Mouse (Mus musculus): ENCODE data around the gene Opcml. TPM values are rescaled to one million over a fixed set of nuclear protein-coding genes. Genes with fewer than 3 reads are reported as not detected.
A peak's percentile ranks its signal among the peaks of the same experiment; 100 is the strongest.

Gene Opcml
- total and polyA plus RNA-seq, 3 experiments: 0.94 to 1.3 (median 1.2) TPM

GRCm38 (mm10) chr9:28281571-28281970 is 491.0 kb downstream of the Opcml start:
- DNase-seq: no peak
- no peaks in the 10 kb centered on the region for H3K27me3 ChIP-seq (ENCODE audit: control insufficient read depth, insufficient read depth, low read length)
- peaks cover 4% of the 10 kb centered on the region; the same call in 1 of the 2 replicates for H3K4me1 ChIP-seq (ENCODE audit: control insufficient read depth, insufficient read depth, low read length)
- H3K9ac ChIP-seq (ENCODE audit: low read depth, low read length): no peak overlapping the region
- intact Hi-C loops (cut with DNase I): no loop called here
- H3K27ac ChIP-seq: peak overlapping the region; percentile 36
- H3K79me2 ChIP-seq (replicated peaks; ENCODE audit: control insufficient read depth, insufficient read depth, low read length): no peaks in the 10 kb centered on the region
- no peak for TF ChIP-seq POLR2A (IDR thresholded peaks at IDR 0.05; ENCODE audit: insufficient read depth, low read depth, low read length)
- no peak for TF ChIP-seq EP300 (IDR thresholded peaks at IDR 0.05; ENCODE audit: insufficient read depth, low read depth, low read length)
- no peak for TF ChIP-seq CTCF (IDR thresholded peaks at IDR 0.05)
- no peak overlapping the region for H3K4me3 ChIP-seq
- WGBS: 35% methylated on average over 3 of the region's 3 CpGs
- no peaks in the 10 kb centered on the region for H3K36me3 ChIP-seq (ENCODE audit: control insufficient read depth, insufficient read depth, low read length)

- WGBS: 76% methylated on average over 3 of the region's 3 CpGs
- no peaks in the 10 kb centered on the region for H3K27me3 ChIP-seq (ENCODE audit: control insufficient read depth, insufficient read depth, low read length)
- no peak for DNase-seq
- no peak overlapping the region for H3K27ac ChIP-seq
- peaks cover 5% of the 10 kb centered on the region; the same call in 1 of the 2 replicates for H3K4me1 ChIP-seq (ENCODE audit: control insufficient read depth, insufficient read depth, low read length)
- no peak for TF ChIP-seq POLR2A (IDR thresholded peaks at IDR 0.05; ENCODE audit: insufficient read depth, low read depth, low read length)
- TF ChIP-seq EP300 (IDR thresholded peaks at IDR 0.05; ENCODE audit: insufficient read depth, low read depth, low read length): no peak
- no peak for TF ChIP-seq CTCF (IDR thresholded peaks at IDR 0.05)
- H3K36me3 ChIP-seq (ENCODE audit: control insufficient read depth, insufficient read depth, low read length): no peaks in the 10 kb centered on the region
- intact Hi-C loops (cut with DNase I): no loop called here
- no peaks in the 10 kb centered on the region for H3K79me2 ChIP-seq (replicated peaks; ENCODE audit: control insufficient read depth, insufficient read depth, low read length)
- no peak overlapping the region for H3K4me3 ChIP-seq
- H3K9ac ChIP-seq (ENCODE audit: low read depth, low read length): no peak overlapping the region
Measured at GRCm38 (mm10) chr9:28285016-28285415, 494.4 kb downstream of the Opcml start.

GRCm38 (mm10) chr9:28286384-28286783 is 495.8 kb downstream of the Opcml start:
- no peak for TF ChIP-seq EP300 (IDR thresholded peaks at IDR 0.05; ENCODE audit: insufficient read depth, low read depth, low read length)
- no peak for TF ChIP-seq POLR2A (IDR thresholded peaks at IDR 0.05; ENCODE audit: insufficient read depth, low read depth, low read length)
- no peak for TF ChIP-seq CTCF (IDR thresholded peaks at IDR 0.05)
- no peak overlapping the region for H3K27ac ChIP-seq
- DNase-seq: no peak
- H3K9ac ChIP-seq (ENCODE audit: low read depth, low read length): no peak overlapping the region
- peaks cover 2% of the 10 kb centered on the region; the same call in 1 of the 2 replicates for H3K4me1 ChIP-seq (ENCODE audit: control insufficient read depth, insufficient read depth, low read length)
- H3K4me3 ChIP-seq: no peak overlapping the region
- WGBS: 87% methylated on average over 7 of the region's 7 CpGs
- no peaks in the 10 kb centered on the region for H3K27me3 ChIP-seq (ENCODE audit: control insufficient read depth, insufficient read depth, low read length)
- intact Hi-C loops (cut with DNase I): no loop called here
- H3K36me3 ChIP-seq (ENCODE audit: control insufficient read depth, insufficient read depth, low read length): no peaks in the 10 kb centered on the region
- H3K79me2 ChIP-seq (replicated peaks; ENCODE audit: control insufficient read depth, insufficient read depth, low read length): no peaks in the 10 kb centered on the region

GRCm38 (mm10) chr9:28287485-28287884 is 496.9 kb downstream of the Opcml start:
- H3K36me3 ChIP-seq (ENCODE audit: control insufficient read depth, insufficient read depth, low read length): no peaks in the 10 kb centered on the region
- H3K27ac ChIP-seq: no peak overlapping the region
- H3K79me2 ChIP-seq (replicated peaks; ENCODE audit: control insufficient read depth, insufficient read depth, low read length): no peaks in the 10 kb centered on the region
- peaks cover 1% of the 10 kb centered on the region; the same call in 1 of the 2 replicates for H3K4me1 ChIP-seq (ENCODE audit: control insufficient read depth, insufficient read depth, low read length)
- no peak overlapping the region for H3K4me3 ChIP-seq
- intact Hi-C loops (cut with DNase I): no loop called here
- no peak for DNase-seq
- H3K27me3 ChIP-seq (ENCODE audit: control insufficient read depth, insufficient read depth, low read length): no peaks in the 10 kb centered on the region
- no peak overlapping the region for H3K9ac ChIP-seq (ENCODE audit: low read depth, low read length)
- 72% methylated on average over 2 of the region's 2 CpGs for WGBS
- TF ChIP-seq EP300 (IDR thresholded peaks at IDR 0.05; ENCODE audit: insufficient read depth, low read depth, low read length) (no peak), POLR2A (IDR thresholded peaks at IDR 0.05; ENCODE audit: insufficient read depth, low read depth, low read length) (no peak), CTCF (IDR thresholded peaks at IDR 0.05) (no peak)

- Histone ChIP-seq H3K36me3 (ENCODE audit: control insufficient read depth, insufficient read depth, low read length) (no peaks in the 10 kb centered on the region), H3K9ac (ENCODE audit: low read depth, low read length) (no peak overlapping the region), H3K79me2 (replicated peaks; ENCODE audit: control insufficient read depth, insufficient read depth, low read length) (no peaks in the 10 kb centered on the region), H3K27me3 (ENCODE audit: control insufficient read depth, insufficient read depth, low read length) (no peaks in the 10 kb centered on the region), H3K4me3 (no peak overlapping the region), H3K27ac (no peak overlapping the region), H3K4me1 (ENCODE audit: control insufficient read depth, insufficient read depth, low read length) (peaks cover 1% of the 10 kb centered on the region; the same call in 1 of the 2 replicates)
- TF ChIP-seq CTCF (IDR thresholded peaks at IDR 0.05) (no peak), EP300 (IDR thresholded peaks at IDR 0.05; ENCODE audit: insufficient read depth, low read depth, low read length) (0 out of 2 replicates have a peak, but pooled peaks have one; percentile 62), POLR2A (IDR thresholded peaks at IDR 0.05; ENCODE audit: insufficient read depth, low read depth, low read length) (no peak)
- intact Hi-C loops (cut with DNase I): no loop called here
- 5% methylated on average over 1 of the region's 1 CpGs for WGBS
- peak; percentile 21 to 45 for DNase-seq
Measured at GRCm38 (mm10) chr9:28289696-28290330, 499.2 kb downstream of the Opcml start.

- Histone ChIP-seq H3K4me3 (no peak overlapping the region), H3K27me3 (ENCODE audit: control insufficient read depth, insufficient read depth, low read length) (no peaks in the 10 kb centered on the region), H3K36me3 (ENCODE audit: control insufficient read depth, insufficient read depth, low read length) (no peaks in the 10 kb centered on the region), H3K4me1 (ENCODE audit: control insufficient read depth, insufficient read depth, low read length) (no peaks in the 10 kb centered on the region), H3K27ac (no peak overlapping the region), H3K9ac (ENCODE audit: low read depth, low read length) (no peak overlapping the region), H3K79me2 (replicated peaks; ENCODE audit: control insufficient read depth, insufficient read depth, low read length) (no peaks in the 10 kb centered on the region)
- intact Hi-C loops (cut with DNase I): no loop called here
- WGBS: 77% methylated on average over 8 of the region's 8 CpGs
- DNase-seq: no peak
- TF ChIP-seq POLR2A (IDR thresholded peaks at IDR 0.05; ENCODE audit: insufficient read depth, low read depth, low read length) (no peak), EP300 (IDR thresholded peaks at IDR 0.05; ENCODE audit: insufficient read depth, low read depth, low read length) (no peak), CTCF (IDR thresholded peaks at IDR 0.05) (no peak)
Measured at GRCm38 (mm10) chr9:28303659-28304058, 513.1 kb downstream of the Opcml start.
